Mouse (Mus musculus) left cerebral cortex, adult 8-10 months (tissue): ENCODE results near the gene Bcl9l. TPM values are rescaled to one million over a fixed set of nuclear protein-coding genes. Genes with fewer than 3 reads are reported as not detected.

Experiments used
- DNase-seq, 2 experiments: peaks; one replicate each; pipeline ENCODE4 v3.0.0; 2022; ENCODE audit warnings: low spot score in 2 of 2
- total RNA-seq, 4 experiments: library from RNA; stranded (reverse); gene quantifications; 2 replicates each; pipeline ENCODE4 v1.2.4; 2022

Bcl9l gene
- total RNA-seq, 4 experiments from 2014 or later, result 60.4 to 67.8 (median 61.9) TPM

- DNase-seq, result no peak
Measured at GRCm38 (mm10) chr9:44540676-44541075, 58.1 kb downstream of the Bcl9l start.

GRCm38 (mm10) chr9:44542364-44542763 is 59.7 kb downstream of the Bcl9l start:
- no peak for DNase-seq

- no peak for DNase-seq
Measured at GRCm38 (mm10) chr9:44544986-44545385, 62.4 kb downstream of the Bcl9l start.

- DNase-seq, result no peak
Measured at GRCm38 (mm10) chr9:44548412-44549152, 66.0 kb downstream of the Bcl9l start.

- DNase-seq, result no peak
Measured at GRCm38 (mm10) chr9:44551138-44551537, 68.5 kb downstream of the Bcl9l start.

GRCm38 (mm10) chr9:44552161-44552560 is 69.5 kb downstream of the Bcl9l start:
- DNase-seq, result no peak

Other genes with a start within 250 kb of the Bcl9l start
- gene Cbl, start 248.8 kb upstream of the Bcl9l start, total RNA-seq, result 10 to 100 TPM; 48.8 to 55.0 (median 52.5) TPM
- gene Ccdc153, start 242.1 kb upstream of the Bcl9l start, total RNA-seq, result 1 to 10 TPM; 1.6 to 3.9 (median 3.4) TPM
- under 1 TPM; 0.38 to 0.76 (median 0.67) TPM for gene Pdzd3, start 231.4 kb upstream of the Bcl9l start, total RNA-seq
- 10 to 100 TPM; 10.6 to 13.8 (median 11.8) TPM for gene Nlrx1, start 214.2 kb upstream of the Bcl9l start, total RNA-seq
- 10 to 100 TPM; 57.0 to 65.5 (median 58.8) TPM for gene Abcg4, start 194.2 kb upstream of the Bcl9l start, total RNA-seq
- 10 to 100 TPM; 30.2 to 34.9 (median 33.3) TPM for gene Hinfp, start 177.2 kb upstream of the Bcl9l start, total RNA-seq
- gene C2cd2l, start 162.5 kb upstream of the Bcl9l start, total RNA-seq, result 100 to 1,000 TPM; 201 to 282 (median 245) TPM
- gene Dpagt1, start 156.8 kb upstream of the Bcl9l start, total RNA-seq, result 10 to 100 TPM; 15.2 to 16.9 (median 16.5) TPM
- 10 to 100 TPM; 45.6 to 48.7 (median 47.8) TPM for gene H2afx, start 148.1 kb upstream of the Bcl9l start, total RNA-seq
- 10 to 100 TPM; 19.4 to 21.5 (median 20.4) TPM for gene Hmbs, start 138.6 kb upstream of the Bcl9l start, total RNA-seq
- 10 to 100 TPM; 61.9 to 66.7 (median 63.5) TPM for gene Vps11, start 121.2 kb upstream of the Bcl9l start, total RNA-seq
- gene Hyou1, start 103.3 kb upstream of the Bcl9l start, total RNA-seq, result 100 to 1,000 TPM; 106 to 115 (median 112) TPM
- 10 to 100 TPM; 30.5 to 34.1 (median 31.8) TPM for gene Slc37a4, start 86.0 kb upstream of the Bcl9l start, total RNA-seq
- 100 to 1,000 TPM; 768 to 851 (median 802) TPM for gene Rps25, start 75.7 kb upstream of the Bcl9l start, total RNA-seq
- 10 to 100 TPM; 67.4 to 74.5 (median 72.5) TPM for gene Trappc4, start 75.2 kb upstream of the Bcl9l start, total RNA-seq
- gene Ccdc84, start 64.3 kb upstream of the Bcl9l start, total RNA-seq, result 10 to 100 TPM; 17.6 to 25.7 (median 18.8) TPM
- gene Foxr1, start 41.7 kb upstream of the Bcl9l start, total RNA-seq, result not detected
- not detected for gene Upk2, start 27.8 kb upstream of the Bcl9l start, total RNA-seq
- not detected for gene Cxcr5, start 79.1 kb downstream of the Bcl9l start, total RNA-seq
- gene Ddx6, start 122.1 kb downstream of the Bcl9l start, total RNA-seq, result 100 to 1,000 TPM; 137 to 157 (median 145) TPM
- under 1 TPM in 1 of 4 experiments, not detected in 3; 0.28 TPM for gene Treh, start 190.4 kb downstream of the Bcl9l start, total RNA-seq